Mouse (Mus musculus): ENCODE measurements at regions not wholly inside any gene's neighbourhood (a gene's known extent, or its start where the extent isn't known, plus 50 kb on each side); places are given as distances from the start of the nearest gene placed in this dataset.
"Not testable (repeated sequence)": the region's sequence is repeated elsewhere in the genome, so short reads cannot be mapped to it uniquely, and the experiment has no call there.

- not testable (repeated sequence) for TF ChIP-seq POLR2A (IDR thresholded peaks at IDR 0.05; ENCODE audit: insufficient read length, low read depth); MAX (IDR thresholded peaks at IDR 0.05; ENCODE audit: low read depth); REST (IDR thresholded peaks at IDR 0.05; ENCODE audit: insufficient read depth, insufficient read length); SRF (IDR thresholded peaks at IDR 0.05; ENCODE audit: control insufficient read depth, insufficient read length, low read depth); E2F4 (IDR thresholded peaks at IDR 0.05; ENCODE audit: insufficient read depth)
Measured at GRCm38 (mm10) chr13:58675611-58676010, 64.9 kb upstream of the Slc28a3 start.
